Mouse (Mus musculus) yolk sac, embryonic 10.5 days (tissue): ENCODE measurements around the gene Tifa.
"Not testable (repeated sequence)": the region's sequence is repeated elsewhere in the genome, so short reads cannot be mapped to it uniquely, and the experiment has no call there.

ENCODE experiments used
- DNase-seq: peaks from one replicate; pipeline ENCODE4 v3.0.0-alpha.2; 2017; ENCODE audit warnings: low spot score

The Tifa gene

DNA sequence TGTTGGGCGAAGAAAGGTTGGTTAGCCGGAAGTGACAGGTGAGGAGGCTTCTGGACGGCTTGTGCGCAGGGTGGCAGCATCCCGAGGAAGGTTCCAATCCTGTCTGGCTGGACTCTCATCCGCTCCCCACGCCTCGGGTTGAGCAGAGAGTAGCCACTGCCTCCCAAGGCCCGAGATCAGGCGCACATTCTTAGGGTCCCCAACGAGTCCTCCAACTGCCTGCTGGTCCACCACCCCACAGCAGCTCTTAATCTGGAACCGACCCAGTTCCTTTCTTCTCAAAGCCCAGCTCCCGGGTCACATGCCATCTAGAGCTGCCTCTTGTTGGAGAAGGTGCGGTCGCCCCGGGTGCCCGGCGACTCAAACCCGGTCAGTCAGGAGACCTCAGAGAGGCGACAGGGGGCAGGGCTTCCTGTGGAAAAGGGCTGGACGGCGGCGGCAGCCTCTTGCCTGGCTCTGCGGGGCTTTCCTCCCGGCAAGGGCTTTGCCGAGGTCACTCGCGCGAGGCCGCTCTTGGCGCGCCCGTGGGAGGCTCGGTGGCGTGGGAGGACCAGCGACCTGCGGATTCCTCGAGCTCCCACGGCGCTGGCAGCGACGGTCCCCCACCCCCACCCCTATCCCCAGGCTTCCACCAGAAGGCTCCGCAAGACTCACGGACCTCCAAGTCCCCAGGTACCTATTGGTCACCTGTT, at the start of gene Tifa:
TSS of gene Tifa (plus strand) at position 306 of the 692 bp plus-strand sequence.
- DNase-seq, result peak; percentile 60

DNA sequence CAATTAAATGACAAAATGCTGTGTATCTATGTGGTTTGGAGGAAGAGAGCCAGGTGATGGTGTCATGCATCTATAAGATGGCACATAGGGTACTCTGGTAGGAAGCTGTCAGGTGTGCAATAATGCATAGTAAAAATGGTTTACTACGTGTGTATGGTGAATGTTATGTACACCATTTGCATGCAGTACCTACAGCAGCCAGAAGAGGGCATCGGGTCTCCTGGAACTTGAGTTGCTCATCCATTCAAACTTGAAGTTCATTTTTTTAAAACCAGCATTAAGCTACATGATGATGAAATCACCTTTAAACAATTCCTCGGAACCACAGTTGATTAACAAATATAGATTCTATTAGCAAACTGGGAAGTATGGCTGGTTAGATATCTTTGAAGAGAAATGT, 48.1 kb upstream of the Tifa start:
- DNase-seq, result no peak

DNA sequence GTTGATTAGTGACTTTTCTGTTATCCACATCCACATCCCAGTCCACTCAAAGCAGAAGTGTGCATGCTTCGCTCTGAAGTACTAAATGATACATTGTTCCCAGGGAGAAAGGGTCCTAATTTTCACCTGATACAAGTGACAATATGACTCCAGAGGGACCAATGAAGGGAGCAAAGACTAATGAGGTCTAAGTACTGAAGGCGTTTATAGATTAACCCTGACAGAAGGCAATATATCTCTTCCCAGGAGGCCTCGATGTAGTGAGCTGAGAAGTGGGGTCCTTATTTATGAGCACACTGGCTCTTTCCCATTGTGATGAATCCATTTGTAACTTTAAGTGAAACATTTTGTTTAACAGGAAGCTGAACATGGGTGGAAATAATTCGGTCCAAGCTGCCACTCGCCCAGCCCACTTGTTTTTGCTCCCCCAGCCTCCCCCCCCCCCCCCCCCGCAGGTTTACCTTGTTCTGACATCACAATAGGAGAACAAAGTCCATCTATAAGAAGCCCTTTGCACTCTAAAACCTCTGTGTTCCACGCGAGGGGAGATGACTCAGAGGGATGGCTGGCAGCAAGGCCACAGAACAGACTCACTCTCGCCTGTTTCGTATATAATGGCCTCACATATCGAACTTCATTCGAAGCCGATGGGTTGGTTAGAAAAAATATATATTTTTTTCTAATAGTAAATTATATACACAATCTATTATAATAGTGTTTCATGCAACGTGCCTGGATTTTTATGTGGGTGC, 45.8 kb upstream of the Tifa start:
- DNase-seq, result no peak

- no peak for DNase-seq
Measured at GRCm38 (mm10) chr3:127745504-127745903, 44.1 kb upstream of the Tifa start.

GRCm38 (mm10) chr3:127745911-127746640, 43.5 kb upstream of the Tifa start:
- DNase-seq, result no peak

GRCm38 (mm10) chr3:127748644-127749043, 41.0 kb upstream of the Tifa start:
- no peak for DNase-seq

GRCm38 (mm10) chr3:127749266-127749665, 40.3 kb upstream of the Tifa start:
- DNase-seq, result no peak

DNA sequence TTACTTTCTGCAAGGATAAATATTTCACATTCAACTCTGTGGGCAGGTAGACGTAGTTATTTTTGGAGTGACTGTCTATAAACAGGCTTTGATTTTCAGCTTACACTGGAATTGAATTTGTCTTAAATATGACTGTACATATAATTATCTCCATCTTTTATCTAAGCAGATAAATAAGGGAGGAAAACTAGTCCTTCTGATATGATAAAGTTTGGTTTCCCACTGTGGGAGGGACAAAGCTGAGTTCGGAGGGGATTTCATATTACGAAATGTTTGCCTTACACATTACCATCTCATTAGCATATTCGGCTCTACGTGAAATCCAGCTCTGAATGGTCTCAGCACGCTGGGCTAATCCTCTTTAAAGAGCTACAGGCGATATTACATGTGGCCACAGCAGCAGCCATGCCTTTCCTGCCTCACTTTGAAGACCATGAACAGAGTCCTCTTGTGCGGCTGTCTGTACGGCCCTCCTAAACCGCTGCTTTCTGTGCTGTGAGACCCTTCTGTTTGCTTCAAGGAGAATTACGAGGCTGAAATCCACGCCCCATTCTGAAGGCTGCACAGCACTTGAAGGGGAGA, 39.5 kb upstream of the Tifa start:
- no peak for DNase-seq

DNA sequence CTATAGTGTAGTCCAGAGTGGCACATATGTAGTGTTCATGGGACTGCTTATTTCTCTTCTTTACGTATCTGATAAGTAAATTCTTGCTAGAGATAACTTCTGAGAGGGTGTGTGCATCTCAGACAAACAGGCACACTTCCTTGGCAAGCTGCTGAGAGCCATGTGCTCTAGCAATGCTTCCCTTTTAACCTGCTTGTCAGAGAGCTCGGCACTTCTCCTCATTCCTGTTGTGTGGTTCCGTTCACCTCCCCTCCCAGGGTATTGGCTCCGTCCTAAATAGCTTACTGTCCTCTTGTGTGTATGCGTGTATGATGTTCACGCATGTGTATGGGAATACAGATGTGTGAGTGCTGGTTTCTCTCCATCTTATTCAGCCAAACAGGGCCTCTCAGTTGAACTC, 33.1 kb upstream of the Tifa start:
- no peak for DNase-seq

DNA sequence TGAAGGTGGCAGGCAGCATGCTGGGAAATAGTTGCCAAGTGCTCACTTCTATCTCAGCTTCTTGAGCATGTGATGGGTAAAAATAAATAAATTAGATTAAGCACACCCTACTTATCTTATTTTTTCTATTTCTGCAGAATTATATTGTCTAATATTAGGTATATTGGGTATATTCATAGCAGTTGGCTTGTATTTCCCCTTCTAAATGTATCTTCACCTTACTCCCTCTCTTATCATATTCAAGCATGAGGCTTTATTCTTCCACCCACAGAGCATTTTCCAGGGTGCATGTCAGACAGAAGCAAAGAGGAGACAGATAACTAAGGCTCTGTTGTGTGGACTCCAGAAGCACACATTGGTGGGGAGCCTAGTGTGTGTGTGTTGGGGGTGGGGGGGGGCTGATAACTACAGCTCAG, 31.7 kb upstream of the Tifa start:
- DNase-seq, result no peak

- DNase-seq, result no peak
Measured at GRCm38 (mm10) chr3:127758806-127759205, 30.8 kb upstream of the Tifa start.

GRCm38 (mm10) chr3:127759212-127759611, 30.4 kb upstream of the Tifa start:
- DNase-seq, result no peak

- no peak for DNase-seq
Measured at GRCm38 (mm10) chr3:127762403-127762802, 27.2 kb upstream of the Tifa start.

- peak; percentile 43 for DNase-seq
Measured at GRCm38 (mm10) chr3:127763076-127763612, 26.5 kb upstream of the Tifa start.

- no peak for DNase-seq
Measured at GRCm38 (mm10) chr3:127764541-127764940, 25.1 kb upstream of the Tifa start.

- no peak for DNase-seq
Measured at GRCm38 (mm10) chr3:127765971-127766370, 23.6 kb upstream of the Tifa start.

- DNase-seq, result no peak
Measured at GRCm38 (mm10) chr3:127769146-127769545, 20.5 kb upstream of the Tifa start.

DNA sequence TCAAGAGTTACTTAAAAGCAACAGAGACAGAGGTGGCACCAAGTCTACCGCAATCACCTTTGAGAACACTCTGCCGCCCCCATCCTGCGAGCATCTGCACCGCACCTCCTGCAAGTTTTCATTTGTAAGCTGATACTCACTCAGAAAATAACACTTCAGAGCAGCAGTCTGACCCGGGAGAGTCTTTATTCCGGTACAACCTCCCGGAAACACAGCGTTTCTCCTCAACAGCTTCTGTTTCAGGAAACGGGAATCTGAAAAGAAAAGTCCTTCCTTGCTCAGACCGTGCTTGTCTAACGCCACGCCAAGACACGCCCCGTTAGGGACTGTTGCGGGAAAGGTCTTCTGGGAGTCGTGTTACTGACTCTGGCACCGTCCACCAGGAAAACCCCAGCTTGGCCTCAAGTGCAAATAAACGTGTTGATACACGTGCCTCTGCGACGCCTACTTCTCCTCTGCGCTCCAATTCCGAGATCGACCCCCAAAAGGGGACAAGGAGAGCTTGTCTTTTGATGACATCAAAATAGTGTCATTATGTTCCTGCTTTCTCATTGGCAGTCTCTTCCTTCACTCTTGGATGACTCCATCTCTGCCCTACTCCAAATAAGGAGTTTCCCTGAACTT, 9.5 kb upstream of the Tifa start, which contains the start of gene Alpk1:
TSS of gene Alpk1 (minus strand) at position 507 of the 624 bp plus-strand sequence.
- peak; percentile 52 for DNase-seq

- no peak for DNase-seq
Measured at GRCm38 (mm10) chr3:127780921-127781320, 8.7 kb upstream of the Tifa start.

GRCm38 (mm10) chr3:127782921-127783320, 6.7 kb upstream of the Tifa start:
- DNase-seq, result no peak

- not testable (repeated sequence) for DNase-seq
Measured at GRCm38 (mm10) chr3:127783680-127784079, 5.9 kb upstream of the Tifa start.

GRCm38 (mm10) chr3:127787032-127787431, 2.6 kb upstream of the Tifa start:
- no peak for DNase-seq
